In genomic region chr8:105307670-105308069, GRCm38 (mm10) we compare ENCODE assay signal across 13 mouse cellular contexts.
A peak's percentile ranks its signal among the peaks of the same experiment; 100 is the strongest.
DNase-seq lines count a peak whose midpoint lies in the region.
"Had no signal": no experiment of that assay in that cellular context is flagged by ENCODE, and none has a peak within 500 bp of the region (broad histone marks: within the 10 kb centered on the region; RNA-seq: fewer than 3 reads in every experiment).

No protein-coding gene starts in this region.

- peak; percentile 60 for DNase-seq in cerebellum, adult 11-12 months
- no peak for DNase-seq in cerebellum, postnatal 36 days
- peak; percentile 57 for DNase-seq in cerebellum, adult 9-10 months
- DNase-seq in cerebellum, postnatal 14 days, result no peak
- peak; percentile 7 for DNase-seq in ovary, postnatal 36 days (ENCODE audit: low spot score)
- no peak for DNase-seq in ovary, postnatal 10 days (ENCODE audit: low spot score)
- DNase-seq in lung, postnatal 36 days, result no peak
- DNase-seq: adrenal gland, postnatal 10 days; adrenal gland, postnatal 36 days; B cell, adult 2 months; embryo, embryonic 11 days; gastrocnemius, postnatal 10 days; heart, adult 11 months had no signal

Comparison
In these comparisons a context has a peak if more than half of its experiments do, and no peak if none do; other contexts are left out.
1. DNase-seq: peak in cerebellum, adult 11-12 months (single experiment), cerebellum, adult 9-10 months (single experiment) and ovary, postnatal 36 days (single experiment); none in cerebellum, postnatal 36 days (0 of 2), cerebellum, postnatal 14 days (0 of 2), ovary, postnatal 10 days (single experiment) and lung, postnatal 36 days (single experiment).